Mouse (Mus musculus): ENCODE results near the gene Rgl2.
A peak's percentile ranks its signal among the peaks of the same experiment; 100 is the strongest.

GRCm38 (mm10) chr17:33926207-33926932, 3.0 kb upstream of the Rgl2 start:
- TF ChIP-seq CTCF (IDR thresholded peaks at IDR 0.05) (peak; percentile 60), EP300 (IDR thresholded peaks at IDR 0.05) (no peak)
